Mouse (Mus musculus): ENCODE results near the gene Cog7. TPM values are rescaled to one million over a fixed set of nuclear protein-coding genes. Genes with fewer than 3 reads are reported as not detected.

The Cog7 gene
- polyA plus RNA-seq (2021; fragmentation: Nextera tagmentation) = 26.5 and 32.8 TPM in 2 replicates
- long read RNA-seq, experiment 1, transcript Cog7-201 (17 exons, 2,902 nt) = major isoform, 77 of 136 reads
- long read RNA-seq, experiment 1, partial matches to known transcripts = 6 of 136 reads
- long read RNA-seq, experiment 1, other reads (novel, unspliced or antisense) = 53 of 136 reads
- long read RNA-seq, experiment 2, transcript Cog7-201 (17 exons, 2,902 nt) = major isoform, 13 of 55 reads
- long read RNA-seq, experiment 2, partial matches to known transcripts = 21 of 55 reads
- long read RNA-seq, experiment 2, other reads (novel, unspliced or antisense) = 21 of 55 reads

DNA sequence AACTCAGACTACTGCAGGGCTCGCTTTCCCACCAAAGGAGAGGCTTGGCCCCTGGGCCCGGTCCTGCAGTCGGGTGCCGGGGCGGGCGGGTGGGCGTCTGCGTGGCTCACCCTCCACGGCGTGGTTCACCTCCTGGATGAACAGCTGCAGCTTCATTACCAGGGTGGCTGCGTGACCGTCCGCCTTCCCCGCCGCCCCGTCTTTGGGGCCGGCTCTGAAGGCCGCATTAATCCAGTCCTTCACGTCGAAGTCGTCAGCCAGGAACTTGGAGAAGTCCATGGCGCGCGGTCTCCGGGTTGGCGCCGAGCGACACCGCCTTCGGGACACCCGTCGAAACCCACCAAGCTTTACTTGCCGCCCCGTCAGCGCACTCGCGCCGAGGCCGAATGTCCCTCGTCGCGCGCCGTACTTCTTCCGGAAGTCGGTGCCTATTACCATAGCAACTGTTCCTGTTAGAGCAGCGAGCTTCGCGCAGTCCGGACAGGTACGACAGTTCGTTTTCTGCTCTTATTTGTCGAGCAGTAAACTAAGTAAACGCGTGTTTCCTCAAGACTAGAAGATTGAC lies at the start of gene Cog7:
TSS of gene Cog7 (minus strand) at position 405 of the 565 bp plus-strand sequence.

GRCm38 (mm10) chr7:122020667-122021354 lies 39.3 kb upstream of the Cog7 start, which contains the start of gene Gga2:
Gene Gga2 (minus strand): TSS chr7:122021222.

GRCm38 (mm10) chr7:121864858-121865585 lies 116.5 kb downstream of the Cog7 start, which contains the start of gene Scnn1b:
Gene Scnn1b (plus strand): TSS chr7:121865038.

Other genes with a start within 250 kb of the Cog7 start
- gene Scnn1g, start 247.2 kb downstream of the Cog7 start, polyA plus RNA-seq (2021; fragmentation: Nextera tagmentation) = 0.09 and 0.12 TPM in 2 replicates
- not detected in 2 replicates for gene Scnn1b, start 116.7 kb downstream of the Cog7 start, polyA plus RNA-seq (2021; fragmentation: Nextera tagmentation)
- gene Gga2, start 39.5 kb upstream of the Cog7 start, polyA plus RNA-seq (2021; fragmentation: Nextera tagmentation) = 12.1 and 15.9 TPM in 2 replicates
- 13.2 and 40.7 TPM in 2 replicates for gene Ubfd1, start 85.5 kb upstream of the Cog7 start, polyA plus RNA-seq (2021; fragmentation: Nextera tagmentation)
- 5.6 and 6.0 TPM in 2 replicates for gene Ears2, start 85.6 kb upstream of the Cog7 start, polyA plus RNA-seq (2021; fragmentation: Nextera tagmentation)
- 850 and 1,075 TPM in 2 replicates for gene Ndufab1, start 120.2 kb upstream of the Cog7 start, polyA plus RNA-seq (2021; fragmentation: Nextera tagmentation)
- gene Palb2, start 151.3 kb upstream of the Cog7 start, polyA plus RNA-seq (2021; fragmentation: Nextera tagmentation) = 0.56 and 0.68 TPM in 2 replicates
- 140 and 194 TPM in 2 replicates for gene Dctn5, start 151.3 kb upstream of the Cog7 start, polyA plus RNA-seq (2021; fragmentation: Nextera tagmentation)
- gene Plk1, start 177.7 kb upstream of the Cog7 start, polyA plus RNA-seq (2021; fragmentation: Nextera tagmentation) = 0.26 and 0.35 TPM in 2 replicates
- 0.09 and 0.15 TPM in 2 replicates for gene Ern2, start 204.5 kb upstream of the Cog7 start, polyA plus RNA-seq (2021; fragmentation: Nextera tagmentation)
- gene Chp2, start 237.8 kb upstream of the Cog7 start, polyA plus RNA-seq (2021; fragmentation: Nextera tagmentation) = 0.72 and 1.2 TPM in 2 replicates

All from left cerebral cortex, adult 6 months (tissue).